Mouse (Mus musculus) embryonic facial prominence, embryonic 11.5 days (tissue): ENCODE measurements around the gene Timm13. TPM values are rescaled to one million over a fixed set of nuclear protein-coding genes. Genes with fewer than 3 reads are reported as not detected.
A peak's percentile ranks its signal among the peaks of the same experiment; 100 is the strongest.

Experiments used
- ATAC-seq: fragments of 200-750 bp; cut with Nextera tagmentation; replicated peaks from 2 replicates; pipeline ENCODE4 v1.8.0; 2017; ENCODE audit warnings: low read depth; ENCODE audit not compliant: insufficient number of reproducible peaks, low FRiP score, low TSS enrichment
- DNase-seq: peaks from one replicate; pipeline ENCODE4 v3.0.0-alpha.2; 2015; ENCODE audit warnings: low spot score
- H3K27ac ChIP-seq: fragments of 300-500 bp; sonication (generic); replicated peaks from 2 replicates; pipeline ENCODE4 v1.5.1; 2014; ENCODE audit warnings: mild to moderate bottlenecking, low read depth, low read length, control low read depth
- H3K27me3 ChIP-seq: fragments of 300-500 bp; sonication (generic); 2 replicates; pipeline ENCODE4 v1.6.1; 2014; ENCODE audit warnings: mild to moderate bottlenecking, low read length, moderate library complexity, mixed read lengths; ENCODE audit not compliant: control insufficient read depth, insufficient read depth
- H3K36me3 ChIP-seq: fragments of 300-500 bp; sonication (generic); replicated peaks from 2 replicates; pipeline ENCODE4 v1.6.1; 2014; ENCODE audit warnings: low read depth, mild to moderate bottlenecking, low read length, moderate library complexity, mixed read lengths; ENCODE audit not compliant: control insufficient read depth, insufficient read depth
- H3K4me1 ChIP-seq: fragments of 300-500 bp; sonication (generic); 2 replicates; pipeline ENCODE4 v1.6.1; 2014; ENCODE audit warnings: low read length, mixed read lengths; ENCODE audit not compliant: control insufficient read depth, insufficient read depth
- H3K4me2 ChIP-seq: fragments of 300-500 bp; sonication (generic); 2 replicates; pipeline ENCODE4 v1.6.1; 2014; ENCODE audit warnings: low read depth, mild to moderate bottlenecking, control low read depth, low read length, moderate library complexity
- H3K4me3 ChIP-seq: fragments of 300-500 bp; sonication (generic); 2 replicates; pipeline ENCODE4 v1.5.1; 2014; ENCODE audit warnings: low read depth, low read length, control low read depth
- H3K9ac ChIP-seq: fragments of 300-500 bp; sonication (generic); replicated peaks from 2 replicates; pipeline ENCODE4 v1.6.1; 2014; ENCODE audit warnings: mild to moderate bottlenecking, control low read depth, low read length
- H3K9me3 ChIP-seq: fragments of 300-500 bp; sonication (generic); replicated peaks from 2 replicates; pipeline ENCODE4 v1.6.1; 2016; ENCODE audit warnings: mild to moderate bottlenecking, low read length, inconsistent platforms, mixed read lengths; ENCODE audit not compliant: control insufficient read depth
- WGBS: fragments of 180-500 bp; shearing (Covaris S2); extraction: QIAGEN DNeasy Blood & Tissue Kit; methylation state at CpG from one replicate; pipeline ENCODE4 v1.1.7; 2014; 5-methylcytosine and 5-hydroxymethylcytosine counted together
- polyA plus RNA-seq: library from polyadenylated mRNA; unstranded; fragments of >200 nt; fragmentation: Nextera tagmentation; extraction: Ambion mirVana; gene quantifications from 2 replicates; pipeline ENCODE4 v1.2.1, GENCODE M21; 2014

Timm13 gene
- polyA plus RNA-seq, 1 experiment from 2014 or later, result 266 TPM

GRCm38 (mm10) chr10:80936135-80936809 lies 35.5 kb upstream of the Timm13 start:
- H3K4me1 ChIP-seq, result peaks cover 38% of the 10 kb centered on the region

GRCm38 (mm10) chr10:80935698-80936097 lies 34.9 kb upstream of the Timm13 start:
- Histone ChIP-seq H3K4me3 (no peak overlapping the region), H3K36me3 (no peaks in the 10 kb centered on the region), H3K27me3 (peaks cover 41% of the 10 kb centered on the region), H3K4me1 (peaks cover 37% of the 10 kb centered on the region), H3K27ac (no peak overlapping the region), H3K9ac (no peak overlapping the region), H3K9me3 (no peaks in the 10 kb centered on the region), H3K4me2 (peak overlapping the region; percentile 58)
- WGBS, result 1% methylated on average over 16 of the region's 17 CpGs
- ATAC-seq (no peak), DNase-seq (peak; percentile 54)

More at GRCm38 (mm10) chr10:80936135-80936809, 35.5 kb upstream of the Timm13 start:
- H3K4me2 ChIP-seq, result peak overlapping the region; percentile 58
- ATAC-seq (peak; percentile 22; the same call in 1 of the 2 replicates), DNase-seq (peak; percentile 77)
- H3K9ac ChIP-seq, result peak overlapping the region; percentile 46
- 1% methylated on average over 35 of the region's 37 CpGs for WGBS
- peak overlapping the region; percentile 28 for H3K4me3 ChIP-seq
- H3K36me3 ChIP-seq, result no peaks in the 10 kb centered on the region
- no peaks in the 10 kb centered on the region for H3K9me3 ChIP-seq
- peaks cover 36% of the 10 kb centered on the region for H3K27me3 ChIP-seq
- H3K27ac ChIP-seq, result peak overlapping the region; percentile 68

GRCm38 (mm10) chr10:80935241-80935640 lies 34.5 kb upstream of the Timm13 start:
- 15% methylated on average over 3 of the region's 3 CpGs for WGBS
- DNase-seq (no peak), ATAC-seq (no peak)
- peaks cover 34% of the 10 kb centered on the region for H3K4me1 ChIP-seq
- H3K4me2 ChIP-seq, result no peak overlapping the region; the same call in 1 of the 2 replicates
- H3K27me3 ChIP-seq, result peaks cover 43% of the 10 kb centered on the region
- H3K36me3 ChIP-seq, result no peaks in the 10 kb centered on the region
- no peak overlapping the region for H3K27ac ChIP-seq
- no peak overlapping the region for H3K4me3 ChIP-seq
- H3K9ac ChIP-seq, result no peak overlapping the region
- H3K9me3 ChIP-seq, result no peaks in the 10 kb centered on the region

- no peak for ATAC-seq
- Histone ChIP-seq H3K9me3 (no peaks in the 10 kb centered on the region), H3K27me3 (peaks cover 44% of the 10 kb centered on the region), H3K9ac (no peak overlapping the region), H3K4me3 (no peak overlapping the region), H3K4me1 (peaks cover 36% of the 10 kb centered on the region), H3K4me2 (no peak overlapping the region), H3K27ac (no peak overlapping the region), H3K36me3 (no peaks in the 10 kb centered on the region)
- 39% methylated on average over 14 of the region's 14 CpGs for WGBS
- DNase-seq, result no peak
Observed at GRCm38 (mm10) chr10:80934136-80934985, 33.6 kb upstream of the Timm13 start.

GRCm38 (mm10) chr10:80933421-80933979 lies 32.7 kb upstream of the Timm13 start:
- peaks cover 44% of the 10 kb centered on the region for H3K27me3 ChIP-seq
- ATAC-seq (no peak), DNase-seq (no peak)
- H3K9ac ChIP-seq, result 0 out of 2 replicates have a peak overlapping the region, but pooled peaks have one; percentile 9
- 2% methylated on average over 21 of the region's 21 CpGs for WGBS
- H3K4me2 ChIP-seq, result peak overlapping the region; percentile 37; the same call in 1 of the 2 replicates
- no peaks in the 10 kb centered on the region for H3K36me3 ChIP-seq
- no peak overlapping the region for H3K27ac ChIP-seq
- no peaks in the 10 kb centered on the region for H3K9me3 ChIP-seq
- peaks cover 32% of the 10 kb centered on the region for H3K4me1 ChIP-seq
- H3K4me3 ChIP-seq, result peak overlapping the region; percentile 16; the same call in 1 of the 2 replicates

GRCm38 (mm10) chr10:80932700-80933420 lies 32.1 kb upstream of the Timm13 start:
- peaks cover 44% of the 10 kb centered on the region for H3K27me3 ChIP-seq
- H3K9me3 ChIP-seq, result no peaks in the 10 kb centered on the region
- DNase-seq (no peak), ATAC-seq (no peak)
- peaks cover 31% of the 10 kb centered on the region for H3K4me1 ChIP-seq
- H3K4me2 ChIP-seq, result peak overlapping the region; percentile 35
- peak overlapping the region; percentile 16; the same call in 1 of the 2 replicates for H3K4me3 ChIP-seq
- H3K36me3 ChIP-seq, result no peaks in the 10 kb centered on the region
- WGBS, result under 1% methylated on average over 17 of the region's 17 CpGs
- peak overlapping the region; percentile 27 for H3K9ac ChIP-seq
- no peak overlapping the region for H3K27ac ChIP-seq

- H3K36me3 ChIP-seq, result no peaks in the 10 kb centered on the region
- H3K27ac ChIP-seq, result no peak overlapping the region
- DNase-seq (peak; percentile 58), ATAC-seq (no peak)
- H3K4me3 ChIP-seq, result peak overlapping the region; percentile 16
- peak overlapping the region; percentile 35 for H3K4me2 ChIP-seq
- H3K4me1 ChIP-seq, result peaks cover 24% of the 10 kb centered on the region
- peaks cover 42% of the 10 kb centered on the region for H3K27me3 ChIP-seq
- peak overlapping the region; percentile 27; the same call in 1 of the 2 replicates for H3K9ac ChIP-seq
- no peaks in the 10 kb centered on the region for H3K9me3 ChIP-seq
- WGBS, result under 1% methylated on average over 20 of the region's 20 CpGs
Observed at GRCm38 (mm10) chr10:80932206-80932605, 31.4 kb upstream of the Timm13 start.
